Mouse (Mus musculus) G1E (cell line): ENCODE measurements around the gene Axdnd1. TPM values are rescaled to one million over a fixed set of nuclear protein-coding genes. Genes with fewer than 3 reads are reported as not detected.
A peak's percentile ranks its signal among the peaks of the same experiment; 100 is the strongest.
"Not testable (repeated sequence)": the region's sequence is repeated elsewhere in the genome, so short reads cannot be mapped to it uniquely, and the experiment has no call there.

ENCODE experiments used
- ATAC-seq: 2 replicates; pipeline ENCODE4 v1.8.0; 2016; ENCODE audit warnings: mild to moderate bottlenecking; ENCODE audit not compliant: insufficient number of reproducible peaks, poor library complexity, low FRiP score, severe bottlenecking; ENCODE audit errors: extremely low read depth
- DNase-seq: peaks from one replicate; pipeline ENCODE4 v3.0.0; 2012; ENCODE audit warnings: low spot score
- H3K27me3 ChIP-seq: 2 replicates; pipeline ENCODE4 v1.6.1; 2012; ENCODE audit warnings: mild to moderate bottlenecking, low read length, inconsistent platforms; ENCODE audit not compliant: insufficient read depth
- H3K36me3 ChIP-seq: replicated peaks from 2 replicates; pipeline ENCODE3; 2012; ENCODE audit warnings: mild to moderate bottlenecking, inconsistent platforms
- H3K4me1 ChIP-seq: 2 replicates; pipeline ENCODE4 v1.6.1; 2012; ENCODE audit warnings: low read depth, low read length, inconsistent platforms, mixed read lengths; ENCODE audit not compliant: insufficient read depth
- H3K4me3 ChIP-seq: 2 replicates; pipeline ENCODE4 v1.5.1; 2012; ENCODE audit warnings: low read depth, mild to moderate bottlenecking, inconsistent platforms, low read length, moderate library complexity, mixed read lengths
- H3K9me3 ChIP-seq: replicated peaks from 2 replicates; pipeline ENCODE4 v1.6.1; 2012; ENCODE audit warnings: inconsistent platforms
- CTCF ChIP-seq: IDR thresholded peaks from 2 replicates; pipeline ENCODE4 v1.5.1; 2012; ENCODE audit warnings: low read depth, low read length, inconsistent platforms, mixed read lengths
- GATA1 ChIP-seq: IDR thresholded peaks from 2 replicates; pipeline ENCODE4 v1.6.1; 2012; ENCODE audit warnings: borderline replicate concordance, low read length, inconsistent platforms, mixed read lengths
- GATA2 ChIP-seq: IDR thresholded peaks from 2 replicates; pipeline ENCODE4 v1.6.1; 2012; ENCODE audit warnings: low read depth, low read length, inconsistent platforms, borderline replicate concordance
- POLR2AphosphoS5 ChIP-seq: IDR thresholded peaks from 2 replicates; pipeline ENCODE4 v1.6.1; 2012; ENCODE audit warnings: low read depth, low read length, inconsistent platforms; ENCODE audit not compliant: insufficient replicate concordance
- TAL1 ChIP-seq: conservative IDR thresholded peaks from 2 replicates; pipeline ENCODE4 v1.6.1; 2012; ENCODE audit warnings: low read depth, low read length, inconsistent platforms, mixed read lengths
- polyA plus RNA-seq: library from polyadenylated mRNA; stranded (reverse); fragments of >175 nt; gene quantifications from 2 replicates; pipeline ENCODE4 v1.2.3, GENCODE M21; 2012
- total RNA-seq, 2 experiments: library from RNA; stranded (forward) in 1 of 2; stranded (reverse) in 1 of 2; fragments of 200-1000 nt in 1 of 2; fragments of >200 nt in 1 of 2; fragmentation: Nextera tagmentation in 1 of 2; gene quantifications; 2 replicates each; pipeline ENCODE4 v1.2.3; 2014 to 2017

Axdnd1 gene
- total and polyA plus RNA-seq, 3 experiments, result 1.4 to 6.7 TPM; not detected in 1

DNA sequence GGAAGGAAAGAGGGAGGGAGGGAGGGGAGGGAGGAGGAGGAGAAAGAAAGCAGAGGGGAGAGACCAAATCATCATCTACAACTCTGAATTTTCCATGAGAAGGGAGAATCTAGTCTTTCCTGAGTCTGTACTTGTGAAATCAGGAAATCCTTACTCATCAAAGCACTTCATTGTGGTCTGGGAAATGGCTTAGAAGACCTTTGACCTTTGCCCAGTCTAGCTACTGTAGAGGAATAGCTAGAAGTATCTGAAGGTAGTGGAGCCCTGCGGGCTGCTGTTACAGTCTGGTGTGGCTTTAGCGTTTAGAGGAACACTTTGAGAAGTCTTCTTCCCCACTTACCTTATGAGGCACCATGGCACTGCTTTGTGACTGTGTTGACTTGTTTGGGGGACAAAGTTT lies 18.5 kb downstream of the Axdnd1 start:
- Histone ChIP-seq H3K4me1 (peaks cover 1% of the 10 kb centered on the region; the same call in 1 of the 2 replicates), H3K9me3 (peaks cover 3% of the 10 kb centered on the region), H3K4me3 (no peak overlapping the region), H3K36me3 (no peaks in the 10 kb centered on the region), H3K27me3 (peaks cover 7% of the 10 kb centered on the region; the same call in 1 of the 2 replicates)
- DNase-seq, result no peak
- TF ChIP-seq GATA1, result no peak
- TF ChIP-seq POLR2AphosphoS5, result no peak
- no peak for TF ChIP-seq GATA2
- no peak for TF ChIP-seq CTCF
- no peak for TF ChIP-seq TAL1
- no peak for ATAC-seq

- not testable (repeated sequence) for H3K4me1 ChIP-seq, ATAC-seq, H3K9me3 ChIP-seq, H3K36me3 ChIP-seq, H3K4me3 ChIP-seq, DNase-seq
- H3K27me3 ChIP-seq, result peaks cover 11% of the 10 kb centered on the region; the same call in 1 of the 2 replicates
Observed at GRCm38 (mm10) chr1:156400159-156400558, 20.8 kb downstream of the Axdnd1 start.

GRCm38 (mm10) chr1:156393148-156393547 lies 27.8 kb downstream of the Axdnd1 start:
- peaks cover 5% of the 10 kb centered on the region; the same call in 1 of the 2 replicates for H3K4me1 ChIP-seq
- ATAC-seq (no peak), DNase-seq (no peak)
- no peaks in the 10 kb centered on the region for H3K36me3 ChIP-seq
- no peak overlapping the region for H3K4me3 ChIP-seq
- H3K27me3 ChIP-seq, result peaks cover 15% of the 10 kb centered on the region
- H3K9me3 ChIP-seq, result no peaks in the 10 kb centered on the region
- TF ChIP-seq POLR2AphosphoS5 (no peak), GATA2 (no peak), CTCF (no peak), GATA1 (no peak), TAL1 (no peak)

GRCm38 (mm10) chr1:156386880-156387279 lies 34.1 kb downstream of the Axdnd1 start:
- H3K9me3 ChIP-seq, result no peaks in the 10 kb centered on the region
- H3K27me3 ChIP-seq, result peaks cover 4% of the 10 kb centered on the region
- no peaks in the 10 kb centered on the region for H3K36me3 ChIP-seq
- ATAC-seq (peak; percentile 80), DNase-seq (peak; percentile 28)
- no peak overlapping the region for H3K4me3 ChIP-seq
- H3K4me1 ChIP-seq, result peaks cover 8% of the 10 kb centered on the region
- TF ChIP-seq CTCF (no peak), TAL1 (peak; percentile 45)

DNA sequence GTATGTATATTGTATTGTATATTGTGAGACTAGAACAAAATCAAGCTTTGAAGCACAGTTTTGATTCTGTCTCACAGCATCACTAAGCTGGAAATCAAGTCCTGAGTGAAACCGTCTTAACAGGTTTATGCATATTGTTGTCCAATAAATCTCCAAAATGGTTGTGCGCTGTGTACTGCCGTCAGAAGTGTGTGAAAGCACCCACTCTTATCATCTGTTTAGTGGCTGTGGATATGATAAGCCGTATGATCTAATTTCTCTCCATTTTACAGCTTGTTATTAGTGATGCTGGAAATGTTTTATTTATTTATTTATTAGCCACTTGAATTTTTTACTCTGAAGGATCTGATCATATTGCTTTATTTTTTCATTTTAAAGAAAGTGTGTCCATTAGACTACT lies 34.7 kb downstream of the Axdnd1 start:
- H3K9me3 ChIP-seq, result no peaks in the 10 kb centered on the region
- TF ChIP-seq TAL1 (no peak), POLR2AphosphoS5 (no peak), GATA2 (no peak), CTCF (no peak), GATA1 (no peak)
- H3K4me3 ChIP-seq, result no peak overlapping the region
- ATAC-seq, result no peak
- DNase-seq, result no peak
- peaks cover 8% of the 10 kb centered on the region for H3K4me1 ChIP-seq
- H3K27me3 ChIP-seq, result no peaks in the 10 kb centered on the region
- no peaks in the 10 kb centered on the region for H3K36me3 ChIP-seq

DNA sequence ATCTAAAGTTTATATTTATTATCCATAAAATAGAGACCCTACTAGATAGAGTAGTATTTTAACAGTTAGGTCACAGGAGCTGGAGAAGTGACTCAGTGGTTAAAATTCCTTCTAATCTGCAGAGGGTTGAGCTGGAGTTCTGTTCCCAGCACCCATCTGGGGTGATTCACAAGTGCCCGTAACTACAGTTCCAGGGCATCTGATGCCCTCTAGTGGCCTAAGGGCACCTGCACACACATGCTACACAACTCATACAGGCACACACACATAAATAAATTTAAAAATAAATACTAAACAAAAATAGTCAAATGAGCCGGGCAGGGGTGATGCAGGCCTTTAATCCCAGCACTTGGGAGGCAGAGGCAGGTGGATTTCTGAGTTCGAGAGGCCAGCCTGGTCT lies 39.7 kb downstream of the Axdnd1 start:
- no peaks in the 10 kb centered on the region for H3K36me3 ChIP-seq
- no peak for DNase-seq
- H3K4me3 ChIP-seq, result no peak overlapping the region
- H3K4me1 ChIP-seq, result 0 out of 2 replicates have a peak, but pooled peaks cover 1% of the 10 kb centered on the region
- H3K9me3 ChIP-seq, result no peaks in the 10 kb centered on the region
- no peak for TF ChIP-seq CTCF
- TF ChIP-seq GATA1, result no peak
- no peak for TF ChIP-seq POLR2AphosphoS5
- TF ChIP-seq GATA2, result no peak
- ATAC-seq, result no peak
- no peaks in the 10 kb centered on the region; the same call in 1 of the 2 replicates for H3K27me3 ChIP-seq

GRCm38 (mm10) chr1:156365740-156366139 lies 55.2 kb downstream of the Axdnd1 start, which contains the start of gene Gm2000:
TSS of gene Gm2000 (plus strand) at chr1:156366040.
- DNase-seq (no peak), ATAC-seq (no peak)
- Histone ChIP-seq H3K36me3 (no peaks in the 10 kb centered on the region), H3K9me3 (no peaks in the 10 kb centered on the region), H3K27me3 (no peaks in the 10 kb centered on the region), H3K4me1 (no peaks in the 10 kb centered on the region), H3K4me3 (no peak within 1 kb of the TSS)
- TF ChIP-seq GATA2 (no peak), CTCF (no peak), POLR2AphosphoS5 (no peak), GATA1 (no peak), TAL1 (no peak)
